Mouse (Mus musculus) induced T-regulatory cell, adult 2 months (primary cell): ENCODE measurements around the gene Fkbpl.

ENCODE experiments used
- DNase-seq: peaks from one replicate; pipeline ENCODE4 v3.0.0-alpha.2; 2012; ENCODE audit warnings: low read depth

The Fkbpl gene

GRCm38 (mm10) chr17:34644608-34645007 is at the start of gene Fkbpl:
Fkbpl (plus strand) TSS chr17:34644764.
- DNase-seq, result peak; percentile 99

GRCm38 (mm10) chr17:34596098-34596497 is 48.5 kb upstream of the Fkbpl start:
- no peak for DNase-seq

GRCm38 (mm10) chr17:34597566-34598095 is 46.9 kb upstream of the Fkbpl start, which contains the start of gene Ager:
Ager (plus strand) TSS chr17:34597862.
- DNase-seq, result no peak

- no peak for DNase-seq
Observed at GRCm38 (mm10) chr17:34599891-34600290, 44.7 kb upstream of the Fkbpl start.

GRCm38 (mm10) chr17:34601796-34602195 is 42.8 kb upstream of the Fkbpl start:
- no peak for DNase-seq

- DNase-seq, result peak; percentile 100
Observed at GRCm38 (mm10) chr17:34603375-34604060, 41.0 kb upstream of the Fkbpl start, which contains the start of gene Rnf5. Rnf5 (minus strand) TSS chr17:34603690.

GRCm38 (mm10) chr17:34604061-34604508 is 40.5 kb upstream of the Fkbpl start, which contains the start of gene Agpat1:
Agpat1 (plus strand) TSS chr17:34604262.
- peak; percentile 100 for DNase-seq

- DNase-seq, result peak; percentile 59
Observed at GRCm38 (mm10) chr17:34604511-34605237, 39.9 kb upstream of the Fkbpl start.

GRCm38 (mm10) chr17:34605609-34606008 is 39.0 kb upstream of the Fkbpl start:
- peak; percentile 96 for DNase-seq

- peak; percentile 68 for DNase-seq
Observed at GRCm38 (mm10) chr17:34606186-34607039, 38.2 kb upstream of the Fkbpl start.

GRCm38 (mm10) chr17:34607997-34608396 is 36.6 kb upstream of the Fkbpl start:
- DNase-seq, result no peak

GRCm38 (mm10) chr17:34611050-34611449 is 33.5 kb upstream of the Fkbpl start:
- no peak for DNase-seq

- no peak for DNase-seq
Observed at GRCm38 (mm10) chr17:34613054-34613645, 31.4 kb upstream of the Fkbpl start.

GRCm38 (mm10) chr17:34613830-34614229 is 30.7 kb upstream of the Fkbpl start:
- DNase-seq, result no peak

GRCm38 (mm10) chr17:34615871-34616270 is 28.7 kb upstream of the Fkbpl start, which contains the start of gene Egfl8:
Egfl8 (minus strand) TSS chr17:34615971.
- DNase-seq, result no peak

GRCm38 (mm10) chr17:34618999-34619398 is 25.6 kb upstream of the Fkbpl start:
- peak; percentile 92 for DNase-seq

- DNase-seq, result no peak
Observed at GRCm38 (mm10) chr17:34621006-34621405, 23.6 kb upstream of the Fkbpl start.

- DNase-seq, result no peak
Observed at GRCm38 (mm10) chr17:34623161-34623560, 21.4 kb upstream of the Fkbpl start.

GRCm38 (mm10) chr17:34624981-34625380 is 19.6 kb upstream of the Fkbpl start:
- no peak for DNase-seq

GRCm38 (mm10) chr17:34626062-34626772 is 18.3 kb upstream of the Fkbpl start:
- no peak for DNase-seq

- DNase-seq, result peak; percentile 71
Observed at GRCm38 (mm10) chr17:34626773-34627092, 17.8 kb upstream of the Fkbpl start.
